Mouse (Mus musculus) small intestine, adult 2 months (tissue): ENCODE measurements around the gene Pak1ip1.
"Not testable (repeated sequence)": the region's sequence is repeated elsewhere in the genome, so short reads cannot be mapped to it uniquely, and the experiment has no call there.

Experiments used
- CTCF ChIP-seq: fragments of 200-500 bp; IDR thresholded peaks from 2 replicates; pipeline ENCODE4 v1.5.1; 2012; ENCODE audit warnings: low read depth, mild to moderate bottlenecking, control low read depth, inconsistent platforms, low read length, moderate library complexity, mixed read lengths; ENCODE audit not compliant: insufficient replicate concordance, insufficient read length; ENCODE audit errors: extremely low read depth
- POLR2A ChIP-seq: fragments of 200-500 bp; IDR thresholded peaks from 2 replicates; pipeline ENCODE4 v1.6.1; 2012; ENCODE audit warnings: low read depth, mild to moderate bottlenecking, control low read depth, inconsistent platforms, low read length, moderate library complexity

DNA sequence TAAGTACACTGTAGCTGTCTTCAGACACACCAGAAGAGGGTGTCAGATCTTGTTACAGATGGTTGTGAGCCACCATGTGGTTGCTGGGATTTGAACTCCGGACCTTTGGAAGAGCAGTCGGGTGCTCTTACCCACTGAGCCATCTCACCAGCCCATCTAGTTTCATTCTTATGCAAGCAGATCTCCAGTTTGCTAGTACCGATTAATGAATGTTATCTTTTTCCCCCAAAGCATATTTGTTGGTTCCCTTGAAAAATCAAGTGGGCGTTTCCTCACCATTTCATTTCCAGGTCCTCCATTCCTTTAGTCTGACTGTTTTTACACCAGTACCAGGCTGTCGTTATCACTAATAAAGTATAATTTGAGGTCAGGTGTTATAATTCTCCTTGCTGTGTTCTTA lies 2.3 kb upstream of the Pak1ip1 start:
- TF ChIP-seq CTCF, POLR2A: not testable (repeated sequence)
